Comparison of ENCODE assay signal across 26 mouse cellular contexts in the genomic region with DNA sequence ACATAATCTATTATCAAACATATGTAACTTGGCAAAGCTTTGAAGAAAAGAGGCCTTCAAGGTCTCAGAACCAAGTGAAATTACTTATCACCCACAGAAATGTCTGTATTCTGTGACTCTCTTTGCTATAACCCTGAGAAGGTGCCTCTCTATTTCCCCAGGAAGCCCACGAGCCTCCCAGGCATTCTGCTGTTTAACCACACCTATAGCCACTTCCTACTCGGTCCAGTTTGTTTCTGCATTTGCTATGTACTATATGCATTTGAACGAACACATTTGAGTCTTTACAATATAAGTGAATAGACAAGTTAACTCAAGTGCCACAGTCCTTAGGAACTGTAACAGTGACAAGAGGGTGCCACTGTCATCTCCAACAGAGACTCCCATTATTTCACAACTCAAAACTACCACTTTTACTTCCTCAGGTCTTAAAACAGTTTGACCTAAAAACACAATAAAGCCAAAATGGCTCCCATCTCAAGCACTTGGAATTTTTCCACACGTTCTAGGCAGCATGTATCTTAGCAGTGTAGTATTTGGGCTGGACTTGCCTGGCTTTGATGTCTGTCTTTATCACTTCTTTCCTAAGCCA.
"Had no signal": no experiment of that assay in that cellular context is flagged by ENCODE, and none has a peak within 500 bp of the region (broad histone marks: within the 10 kb centered on the region; RNA-seq: fewer than 3 reads in every experiment).

No protein-coding gene starts in this region.

- H3K9me3 ChIP-seq: heart, embryonic 10.5 days; heart, embryonic 13.5 days; heart, embryonic 15.5 days; hindbrain, embryonic 10.5 days; hindbrain, embryonic 12.5 days; intestine, embryonic 15.5 days; limb, embryonic 10.5 days; limb, embryonic 12.5 days; liver, embryonic 13.5 days; liver, embryonic 15.5 days had no signal

- H3K4me2 ChIP-seq: heart, embryonic 13.5 days; heart, embryonic 15.5 days; hindbrain, embryonic 12.5 days; hindbrain, embryonic 14.5 days; intestine, embryonic 15.5 days; limb, embryonic 12.5 days; liver, embryonic 11.5 days; liver, embryonic 13.5 days; liver, embryonic 15.5 days had no signal

- H3K4me3 ChIP-seq: heart, embryonic 10.5 days; heart, embryonic 13.5 days; heart, embryonic 15.5 days; hindbrain, embryonic 10.5 days; hindbrain, embryonic 12.5 days; intestine, embryonic 15.5 days; left cerebral cortex, adult 2 months; limb, embryonic 10.5 days; limb, embryonic 12.5 days; liver, embryonic 13.5 days; liver, embryonic 15.5 days had no signal

- H3K4me1 ChIP-seq: heart, embryonic 10.5 days; heart, embryonic 13.5 days; heart, embryonic 15.5 days; hindbrain, embryonic 10.5 days; hindbrain, embryonic 12.5 days; intestine, embryonic 15.5 days; limb, embryonic 10.5 days; limb, embryonic 12.5 days; liver, embryonic 13.5 days; liver, embryonic 15.5 days had no signal

- H3K9ac ChIP-seq: heart, embryonic 13.5 days; heart, embryonic 15.5 days; hindbrain, embryonic 12.5 days; hindbrain, embryonic 14.5 days; intestine, embryonic 15.5 days; limb, embryonic 12.5 days; liver, embryonic 13.5 days; liver, embryonic 15.5 days had no signal

- H3K27ac ChIP-seq: heart, embryonic 10.5 days; heart, embryonic 13.5 days; heart, embryonic 15.5 days; hindbrain, embryonic 10.5 days; hindbrain, embryonic 12.5 days; hindbrain, embryonic 14.5 days; intestine, embryonic 15.5 days; left cerebral cortex, adult 2 months; limb, embryonic 10.5 days; limb, embryonic 12.5 days; liver, embryonic 13.5 days; liver, embryonic 15.5 days had no signal

- ATAC-seq: intestine, embryonic 15.5 days; intestine, postnatal 0 days had no signal

- H3K36me3 ChIP-seq: heart, embryonic 15.5 days; intestine, embryonic 15.5 days had no signal

- H3K27me3 ChIP-seq: heart, embryonic 13.5 days; heart, embryonic 15.5 days; hindbrain, embryonic 12.5 days; intestine, embryonic 15.5 days; limb, embryonic 12.5 days; liver, embryonic 13.5 days; liver, embryonic 15.5 days had no signal

- DNase-seq: gastrocnemius, postnatal 14 days; gastrocnemius, postnatal 36 days; heart, adult 18-20 months; heart, postnatal 14 days; heart, postnatal 36 days; kidney, adult 18-20 months; kidney, adult 8-10 months; kidney, postnatal 10 days; kidney, postnatal 25 days; kidney, postnatal 4 days; layer of hippocampus, adult 9-11 months; liver; liver, embryonic 13.5 days had no signal
